Mouse (Mus musculus) cerebellum, adult 2 months (tissue): ENCODE measurements at regions not wholly inside any gene's neighbourhood (a gene's known extent, or its start where the extent isn't known, plus 50 kb on each side); places are given as distances from the start of the nearest gene placed in this dataset.

Experiments used
- CTCF ChIP-seq: fragments of 200-500 bp; IDR thresholded peaks from 2 replicates; pipeline ENCODE4 v1.5.1; 2011; ENCODE audit warnings: low read depth, mild to moderate bottlenecking, control low read depth, low read length, moderate library complexity, borderline replicate concordance; ENCODE audit not compliant: insufficient read depth
- POLR2A ChIP-seq: fragments of 200-500 bp; IDR thresholded peaks from 2 replicates; pipeline ENCODE4 v1.6.1; 2011; ENCODE audit warnings: low read length, control low read depth, borderline replicate concordance; ENCODE audit not compliant: insufficient read depth

- no peak for TF ChIP-seq CTCF
- no peak for TF ChIP-seq POLR2A
These were observed 76.4 kb upstream of the Vmn1r2 start for GRCm38 (mm10) chr4:3090742-3091141.
